Mouse (Mus musculus): ENCODE measurements around the gene Btd.

DNA sequence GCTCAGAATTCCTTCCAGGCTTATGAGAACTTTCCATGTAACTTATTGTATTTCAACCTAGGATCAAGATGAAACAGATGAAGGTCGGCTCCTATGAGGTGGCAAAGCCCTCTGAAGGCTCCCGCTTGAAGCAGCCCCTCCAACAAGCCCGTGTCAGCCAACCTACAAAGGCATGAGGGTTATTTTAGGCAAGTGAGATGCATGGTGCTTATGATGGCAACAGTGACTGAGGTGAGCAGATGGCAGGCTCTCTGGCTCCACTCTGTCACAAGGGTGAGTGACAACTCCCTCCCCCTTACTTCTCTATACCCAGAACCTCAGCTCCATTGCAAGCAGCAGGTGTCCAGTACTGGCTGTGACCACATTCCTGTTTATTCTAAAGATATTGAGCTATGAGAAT, 56.5 kb downstream of the Btd start:
- TF ChIP-seq CTCF (IDR thresholded peaks at IDR 0.05; ENCODE audit: control insufficient read depth, insufficient read depth, insufficient replicate concordance, low read depth, low read length) (no peak), POLR2A (IDR thresholded peaks at IDR 0.05; ENCODE audit: control insufficient read depth, low read depth, low read length) (no peak)

Measured in testis, adult 2 months (tissue).